Mouse (Mus musculus): ENCODE data around the gene Dzip1.

- TF ChIP-seq CTCF (IDR thresholded peaks at IDR 0.05; ENCODE audit: low read depth, low read length) (no peak), EP300 (IDR thresholded peaks at IDR 0.05; ENCODE audit: insufficient read depth, low read depth, low read length) (no peak), POLR2A (IDR thresholded peaks at IDR 0.05; ENCODE audit: insufficient read depth, low read length) (no peak)
These were observed 57.9 kb downstream of the Dzip1 start for GRCm38 (mm10) chr14:118867366-118867765.

All from ES-Bruce4 (cell line).